Mouse (Mus musculus): ENCODE data around the gene Nrxn3.

The Nrxn3 gene

DNA sequence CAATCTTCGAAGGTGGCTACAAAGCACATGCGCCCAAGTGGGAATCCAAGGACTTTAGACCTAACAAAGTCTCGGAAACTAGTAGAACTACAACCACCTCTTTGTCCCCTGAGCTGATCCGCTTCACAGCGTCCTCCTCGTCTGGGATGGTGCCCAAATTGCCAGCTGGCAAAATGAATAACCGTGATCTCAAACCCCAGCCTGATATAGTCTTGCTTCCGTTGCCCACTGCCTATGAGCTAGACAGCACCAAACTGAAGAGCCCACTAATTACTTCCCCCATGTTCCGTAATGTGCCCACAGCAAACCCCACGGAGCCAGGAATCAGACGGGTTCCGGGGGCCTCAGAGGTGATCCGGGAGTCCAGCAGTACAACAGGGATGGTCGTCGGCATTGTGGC, 1609.1 kb downstream of the Nrxn3 start:
- no peak for DNase-seq (ENCODE audit: low spot score)

DNA sequence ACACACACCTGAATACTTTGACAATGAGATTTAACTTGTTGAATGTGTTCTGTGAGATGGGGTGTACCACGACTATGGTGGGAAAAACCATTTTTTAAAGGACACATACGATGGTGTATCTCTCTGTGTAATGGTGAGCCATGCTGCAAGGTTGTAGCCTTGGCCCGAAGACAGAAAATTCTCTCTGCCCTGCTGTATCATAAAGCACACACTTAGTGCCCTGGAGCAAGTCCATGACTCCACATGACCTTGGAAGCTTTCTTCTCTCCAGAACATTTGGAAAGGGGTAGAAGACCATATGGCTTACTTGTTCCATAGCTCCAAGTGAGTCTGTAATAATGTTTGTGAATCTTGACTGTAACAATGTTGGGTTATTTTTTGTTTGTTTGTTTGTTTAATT, 1609.8 kb downstream of the Nrxn3 start:
- DNase-seq (ENCODE audit: low spot score) = no peak

DNA sequence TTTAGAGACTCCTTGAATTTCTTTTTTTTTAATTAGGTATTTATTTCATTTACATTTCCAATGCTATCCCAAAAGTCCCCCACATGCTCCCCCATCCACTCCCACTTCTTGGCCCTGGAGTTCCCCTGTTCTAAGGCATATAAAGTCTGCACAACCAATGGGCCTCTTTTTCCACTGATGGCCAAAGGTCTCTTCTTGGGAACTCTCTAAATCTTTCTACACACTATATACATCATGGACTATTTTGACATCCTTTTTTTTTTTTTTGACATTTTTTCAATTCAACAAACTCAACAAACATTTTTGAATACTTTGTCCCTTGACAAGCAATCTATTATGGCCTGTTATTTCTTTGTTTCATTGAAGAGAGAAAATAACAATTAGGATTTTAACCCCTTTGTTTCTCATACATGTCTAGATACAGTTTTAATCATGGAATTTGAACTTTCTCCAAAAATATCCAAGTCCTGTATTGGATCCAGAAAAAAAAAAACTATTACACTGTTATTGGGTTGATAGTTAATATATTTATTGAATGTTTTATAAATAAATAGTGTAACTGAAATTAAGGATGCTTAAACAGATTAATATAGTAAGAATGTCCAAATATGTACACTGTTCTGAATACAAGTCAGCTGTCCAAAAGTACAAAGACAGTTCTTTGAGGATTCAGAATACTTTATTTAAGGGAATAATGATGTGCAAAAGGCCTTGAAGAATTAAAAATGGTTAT, 1615.0 kb downstream of the Nrxn3 start:
- no peak for DNase-seq (ENCODE audit: low spot score)

DNA sequence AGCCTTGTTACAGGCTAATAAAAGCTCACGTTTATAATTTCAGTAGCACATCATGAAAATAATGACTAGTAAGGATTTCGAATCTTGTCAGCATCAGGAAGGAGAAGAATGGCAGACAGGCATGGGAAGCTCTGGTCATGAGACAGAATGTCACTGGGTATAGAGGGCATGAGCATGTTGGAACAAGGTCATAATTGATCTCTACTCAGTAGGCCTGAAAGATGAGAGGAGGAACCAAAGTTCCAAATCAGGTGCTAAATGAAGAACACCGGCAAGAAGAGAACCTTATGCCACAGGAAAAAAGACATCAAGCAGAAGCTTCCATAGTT, 1615.5 kb downstream of the Nrxn3 start:
- no peak for DNase-seq (ENCODE audit: low spot score)

Data from ovary, postnatal 10 days (tissue).